Mouse (Mus musculus) midbrain, embryonic 12.5 days (tissue): ENCODE measurements around the gene Rapsn. TPM values are rescaled to one million over a fixed set of nuclear protein-coding genes. Genes with fewer than 3 reads are reported as not detected.

Experiments used
- ATAC-seq: fragments of 200-750 bp; cut with Nextera tagmentation; 2 replicates; pipeline ENCODE4 v1.8.0; 2017; ENCODE audit warnings: low read depth, moderate TSS enrichment, moderate library complexity; ENCODE audit not compliant: low FRiP score
- H3K27ac ChIP-seq: fragments of 300-500 bp; sonication (generic); replicated peaks from 2 replicates; pipeline ENCODE4 v1.5.1; 2016; ENCODE audit warnings: mild to moderate bottlenecking
- H3K27me3 ChIP-seq: fragments of 300-500 bp; sonication (generic); 2 replicates; pipeline ENCODE4 v1.6.1; 2016; ENCODE audit warnings: mild to moderate bottlenecking
- H3K36me3 ChIP-seq: fragments of 300-500 bp; sonication (generic); 2 replicates; pipeline ENCODE4 v1.6.1; 2016
- H3K4me1 ChIP-seq: fragments of 300-500 bp; sonication (generic); 2 replicates; pipeline ENCODE4 v1.6.1; 2016
- H3K4me2 ChIP-seq: fragments of 300-500 bp; sonication (generic); replicated peaks from 2 replicates; pipeline ENCODE4 v1.6.1; 2016; ENCODE audit warnings: mild to moderate bottlenecking, moderate library complexity
- H3K4me3 ChIP-seq: fragments of 300-500 bp; sonication (generic); 2 replicates; pipeline ENCODE4 v1.5.1; 2016; ENCODE audit warnings: mild to moderate bottlenecking
- H3K9ac ChIP-seq: fragments of 300-500 bp; sonication (generic); replicated peaks from 2 replicates; pipeline ENCODE4 v1.6.1; 2016; ENCODE audit warnings: mild to moderate bottlenecking, moderate library complexity
- H3K9me3 ChIP-seq: fragments of 300-500 bp; sonication (generic); 2 replicates; pipeline ENCODE4 v1.6.1; 2016; ENCODE audit warnings: mild to moderate bottlenecking
- WGBS: fragments of 180-500 bp; shearing (Covaris S2); methylation state at CpG from one replicate; pipeline ENCODE4 v1.1.7; 2016; 5-methylcytosine and 5-hydroxymethylcytosine counted together
- polyA plus RNA-seq: library from polyadenylated mRNA; unstranded; fragments of >200 nt; fragmentation: Nextera tagmentation; extraction: Ambion mirVana; gene quantifications from 2 replicates; pipeline ENCODE4 v1.2.1, GENCODE M21; 2016

Rapsn gene
- polyA plus RNA-seq, 1 experiment from 2014 or later = 0.94 TPM

DNA sequence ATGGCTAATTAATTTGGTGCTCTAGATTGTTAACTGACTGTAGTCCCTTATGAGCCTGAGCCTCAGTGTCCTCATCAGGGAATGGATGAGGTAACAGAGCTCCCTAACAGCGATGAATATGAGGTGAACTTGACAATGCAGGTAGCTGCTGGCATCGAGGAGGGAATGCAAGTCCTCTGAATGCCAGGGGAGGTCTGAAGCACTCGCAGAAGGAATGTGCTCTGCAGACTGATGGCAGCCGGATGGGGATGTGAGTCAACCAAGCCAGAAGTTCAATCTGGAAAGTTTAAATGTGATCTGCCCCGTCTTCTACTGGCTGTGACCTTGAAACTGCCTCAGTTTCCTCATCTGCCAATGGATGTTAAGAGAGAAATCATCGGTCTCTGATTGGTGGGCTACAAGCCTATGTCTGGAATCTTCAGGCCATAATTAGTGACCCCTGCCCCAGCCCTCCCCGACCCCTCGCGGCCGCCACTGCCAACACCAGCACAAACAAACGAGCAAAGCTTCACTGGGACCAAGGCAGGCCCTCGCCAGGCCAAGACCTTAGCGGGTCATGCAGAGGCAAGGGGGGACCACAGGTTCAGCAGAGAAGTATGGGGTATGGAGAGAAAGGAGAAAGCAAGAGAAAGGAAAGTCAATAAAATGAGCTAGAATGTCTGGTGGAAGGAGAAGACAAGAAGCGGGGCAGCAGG is 34.0 kb downstream of the Rapsn start:
- WGBS = 10% methylated on average over 14 of the region's 14 CpGs
- H3K4me1 ChIP-seq = peaks cover 22% of the 10 kb centered on the region
- no peaks in the 10 kb centered on the region for H3K9me3 ChIP-seq
- peaks cover 13% of the 10 kb centered on the region for H3K36me3 ChIP-seq
- ATAC-seq = no peak
- H3K27me3 ChIP-seq = no peaks in the 10 kb centered on the region
- peak overlapping the region; percentile 76 for H3K9ac ChIP-seq
- peak overlapping the region; percentile 82 for H3K4me2 ChIP-seq
- peak overlapping the region; percentile 76 for H3K27ac ChIP-seq
- peak overlapping the region; percentile 75 for H3K4me3 ChIP-seq

DNA sequence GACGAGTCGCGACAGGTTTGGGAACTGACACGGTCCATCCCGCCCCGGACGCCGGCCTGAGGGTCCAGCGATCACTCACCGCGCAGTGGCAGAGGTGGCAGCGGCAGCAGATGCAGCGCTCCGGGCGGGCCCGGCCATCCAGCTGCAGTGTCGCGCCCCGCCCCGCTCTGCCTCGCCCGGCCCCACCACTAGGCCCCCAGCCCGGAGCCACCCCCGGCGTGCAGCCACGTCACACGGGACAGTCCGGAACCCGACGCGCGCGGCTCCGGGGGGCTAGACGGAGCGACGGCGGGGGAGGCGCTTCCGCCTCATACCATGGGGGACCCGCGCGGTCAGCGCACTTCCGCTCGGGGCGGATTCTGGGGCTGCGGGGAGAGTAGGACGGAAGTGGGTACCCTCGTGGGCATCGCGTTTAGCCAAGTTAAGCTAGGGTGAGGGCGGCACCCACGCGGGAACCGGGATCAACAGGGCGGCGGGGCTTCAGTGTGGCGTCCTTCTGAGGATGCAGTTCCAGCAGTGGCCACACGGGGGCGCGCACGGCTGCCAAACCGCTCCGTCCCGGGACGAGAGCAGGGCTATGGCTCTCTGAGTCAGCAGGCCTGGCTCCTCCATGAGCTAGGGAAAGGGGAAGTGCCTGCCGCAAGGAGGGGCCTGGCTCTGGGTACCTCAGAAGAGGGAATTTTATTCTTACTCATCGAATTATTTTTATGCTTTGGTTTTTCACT is 34.8 kb downstream of the Rapsn start, which contains the start of gene Slc39a13:
Gene Slc39a13 (minus strand): TSS at position 342 of the 725 bp plus-strand sequence.
- no peaks in the 10 kb centered on the region for H3K27me3 ChIP-seq
- peaks cover 22% of the 10 kb centered on the region for H3K4me1 ChIP-seq
- peak within 1 kb of the TSS; percentile 76 for H3K27ac ChIP-seq
- WGBS = 1% methylated on average over 63 of the region's 69 CpGs
- H3K4me3 ChIP-seq = peak within 1 kb of the TSS; percentile 75
- peak within 1 kb of the TSS; percentile 76 for H3K9ac ChIP-seq
- peak; percentile 96 for ATAC-seq
- H3K36me3 ChIP-seq = 0 out of 2 replicates have a peak, but pooled peaks cover 9% of the 10 kb centered on the region
- no peaks in the 10 kb centered on the region for H3K9me3 ChIP-seq
- H3K4me2 ChIP-seq = peak within 1 kb of the TSS; percentile 82

DNA sequence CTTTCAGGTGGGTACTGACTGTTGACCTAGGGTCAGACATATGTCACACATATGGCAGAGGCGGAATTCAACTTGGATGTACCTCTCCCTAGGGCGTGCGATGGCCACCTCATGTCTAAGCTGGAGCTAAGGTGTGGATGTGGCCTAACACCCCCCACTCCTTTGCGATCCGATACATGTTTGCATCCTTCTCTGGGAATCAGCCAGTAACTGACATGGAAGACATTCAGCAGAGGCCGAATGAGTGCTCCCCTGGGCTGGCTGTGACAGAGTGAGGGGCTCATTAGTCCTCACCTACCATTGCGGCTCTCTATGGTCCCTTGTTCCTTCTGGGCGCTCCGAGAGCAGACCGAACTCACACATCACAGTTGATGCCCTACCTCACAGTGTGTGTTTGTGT is 35.6 kb downstream of the Rapsn start:
- 88% methylated on average over 10 of the region's 10 CpGs for WGBS

DNA sequence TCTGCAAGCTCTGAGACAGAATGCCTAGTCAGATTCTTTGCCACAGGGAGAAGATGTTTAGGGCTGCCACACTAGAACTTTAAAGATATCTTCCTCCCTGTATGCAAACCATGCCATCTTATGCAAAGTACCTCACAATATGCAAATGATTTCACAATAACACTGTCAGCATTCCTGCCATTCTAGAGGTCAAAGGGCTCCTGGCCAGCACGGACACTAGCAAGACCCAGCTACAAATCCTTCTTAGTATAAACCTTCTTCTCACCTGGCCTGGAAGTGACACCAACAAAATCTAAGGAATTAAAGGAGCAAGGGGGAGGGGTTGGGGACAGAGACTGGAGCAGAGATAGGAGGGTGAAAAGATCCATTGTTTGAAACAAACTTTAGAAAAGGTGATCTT is 36.7 kb downstream of the Rapsn start:
- no peaks in the 10 kb centered on the region for H3K9me3 ChIP-seq
- 44% methylated on average over 1 of the region's 1 CpGs for WGBS
- ATAC-seq = no peak

More for the DNA sequence above, 35.6 kb downstream of the Rapsn start:
- 0 out of 2 replicates have a peak, but pooled peaks have one; percentile 3 for ATAC-seq
- H3K27me3 ChIP-seq = no peaks in the 10 kb centered on the region
- peaks cover 22% of the 10 kb centered on the region for H3K4me1 ChIP-seq
- H3K9me3 ChIP-seq = no peaks in the 10 kb centered on the region
- H3K36me3 ChIP-seq = 0 out of 2 replicates have a peak, but pooled peaks cover 9% of the 10 kb centered on the region
- peak overlapping the region; percentile 75 for H3K4me3 ChIP-seq
- peak overlapping the region; percentile 76 for H3K27ac ChIP-seq
- H3K9ac ChIP-seq = peak overlapping the region; percentile 76
- H3K4me2 ChIP-seq = peak overlapping the region; percentile 82

DNA sequence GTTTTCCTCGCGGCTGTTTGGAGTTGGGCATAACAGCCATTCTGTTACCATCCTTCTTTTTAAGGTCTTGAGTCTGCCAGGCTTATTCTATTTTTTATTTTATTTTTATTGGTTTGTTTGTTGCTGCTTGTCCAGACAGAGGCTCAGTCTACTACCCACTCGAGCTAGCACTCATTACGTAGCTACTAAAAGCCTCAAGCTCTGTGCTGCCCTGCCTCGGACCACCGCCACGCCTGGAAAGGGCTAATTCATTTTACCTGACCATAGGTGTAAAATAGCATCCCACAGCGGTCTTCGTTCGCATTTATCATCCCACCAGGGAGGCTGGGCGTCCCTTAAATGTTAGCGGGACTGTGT is 42.5 kb downstream of the Rapsn start:
- peak overlapping the region; percentile 65; the same call in 1 of the 2 replicates for H3K9ac ChIP-seq
- H3K9me3 ChIP-seq = no peaks in the 10 kb centered on the region
- H3K36me3 ChIP-seq = no peaks in the 10 kb centered on the region
- no peak for ATAC-seq
- peaks cover 15% of the 10 kb centered on the region for H3K4me1 ChIP-seq
- no peaks in the 10 kb centered on the region; the same call in 1 of the 2 replicates for H3K27me3 ChIP-seq
- H3K4me2 ChIP-seq = peak overlapping the region; percentile 90
- H3K27ac ChIP-seq = 0 out of 2 replicates have a peak overlapping the region, but pooled peaks have one; percentile 44
- H3K4me3 ChIP-seq = peak overlapping the region; percentile 50
- 17% methylated on average over 12 of the region's 12 CpGs for WGBS

More for the DNA sequence above, 36.7 kb downstream of the Rapsn start:
- H3K36me3 ChIP-seq = 0 out of 2 replicates have a peak, but pooled peaks cover 2% of the 10 kb centered on the region
- no peak overlapping the region for H3K4me3 ChIP-seq
- H3K27ac ChIP-seq = no peak overlapping the region
- no peak overlapping the region for H3K4me2 ChIP-seq
- H3K9ac ChIP-seq = no peak overlapping the region
- no peaks in the 10 kb centered on the region for H3K27me3 ChIP-seq
- H3K4me1 ChIP-seq = peaks cover 22% of the 10 kb centered on the region

DNA sequence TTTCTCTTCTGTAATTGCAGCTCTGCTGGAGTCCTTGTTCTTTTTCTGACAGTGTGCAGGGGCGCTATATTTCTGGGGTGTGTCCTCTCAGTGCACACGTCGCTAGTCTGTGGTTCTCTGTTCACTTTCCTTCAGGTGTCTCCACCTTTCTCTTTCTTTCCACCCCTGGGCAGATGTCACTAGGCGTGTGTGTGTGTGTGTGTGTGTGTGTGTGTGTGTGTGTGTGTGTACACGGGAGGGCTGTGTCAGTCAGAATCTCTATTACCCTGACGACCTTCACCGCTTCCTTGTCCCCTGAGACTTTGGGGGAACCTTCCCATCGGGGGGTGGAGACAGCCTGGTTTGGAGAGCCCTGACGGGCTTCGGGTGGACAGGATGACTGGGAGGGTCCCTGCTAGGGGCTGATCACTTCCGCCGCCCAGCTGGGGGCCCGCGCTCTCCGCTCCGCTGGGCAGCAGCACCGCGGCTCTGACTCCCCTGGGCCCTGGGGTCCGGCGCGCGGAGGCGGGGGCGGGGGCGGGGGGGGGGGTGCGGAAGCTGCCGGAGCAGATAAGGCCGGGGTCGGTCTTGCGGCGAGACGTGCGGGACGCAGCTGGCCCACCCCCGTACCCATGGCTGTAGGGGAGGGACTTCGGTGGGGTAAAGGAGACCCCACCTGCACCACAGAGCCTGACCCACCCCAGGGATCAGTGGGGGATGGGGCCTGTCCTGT is 43.0 kb downstream of the Rapsn start:
- Histone ChIP-seq H3K36me3 (no peaks in the 10 kb centered on the region), H3K4me1 (peaks cover 15% of the 10 kb centered on the region), H3K9ac (peak overlapping the region; percentile 65), H3K9me3 (no peaks in the 10 kb centered on the region), H3K27me3 (no peaks in the 10 kb centered on the region; the same call in 1 of the 2 replicates), H3K27ac (peak overlapping the region; percentile 44; the same call in 1 of the 2 replicates), H3K4me3 (peak overlapping the region; percentile 50), H3K4me2 (peak overlapping the region; percentile 90)
- ATAC-seq = peak; percentile 84
- WGBS = 2% methylated on average over 18 of the region's 36 CpGs

DNA sequence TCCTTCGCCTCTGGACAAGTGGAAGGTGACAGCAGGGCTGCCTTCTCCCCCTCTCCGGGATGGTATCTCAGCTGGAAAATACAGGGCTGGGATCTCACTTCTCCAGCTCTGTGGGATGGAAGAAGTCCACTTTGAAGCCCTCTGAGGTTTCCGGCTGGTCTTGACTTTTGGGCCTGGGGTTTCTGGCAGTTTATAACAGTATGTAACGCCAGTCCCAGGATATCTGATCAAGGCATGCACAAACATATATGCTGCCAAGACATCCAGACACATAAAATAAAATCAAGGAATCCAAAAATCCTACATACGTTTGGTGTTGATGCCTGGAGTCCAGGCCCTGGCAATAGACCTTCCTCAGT is 43.6 kb downstream of the Rapsn start:
- 29% methylated on average over 5 of the region's 5 CpGs for WGBS
- H3K9ac ChIP-seq = peak overlapping the region; percentile 65
- H3K4me3 ChIP-seq = peak overlapping the region; percentile 50
- peak overlapping the region; percentile 44; the same call in 1 of the 2 replicates for H3K27ac ChIP-seq
- peaks cover 15% of the 10 kb centered on the region for H3K4me1 ChIP-seq
- H3K4me2 ChIP-seq = peak overlapping the region; percentile 90
- H3K36me3 ChIP-seq = no peaks in the 10 kb centered on the region
- H3K27me3 ChIP-seq = no peaks in the 10 kb centered on the region; the same call in 1 of the 2 replicates
- no peak for ATAC-seq
- no peaks in the 10 kb centered on the region for H3K9me3 ChIP-seq

DNA sequence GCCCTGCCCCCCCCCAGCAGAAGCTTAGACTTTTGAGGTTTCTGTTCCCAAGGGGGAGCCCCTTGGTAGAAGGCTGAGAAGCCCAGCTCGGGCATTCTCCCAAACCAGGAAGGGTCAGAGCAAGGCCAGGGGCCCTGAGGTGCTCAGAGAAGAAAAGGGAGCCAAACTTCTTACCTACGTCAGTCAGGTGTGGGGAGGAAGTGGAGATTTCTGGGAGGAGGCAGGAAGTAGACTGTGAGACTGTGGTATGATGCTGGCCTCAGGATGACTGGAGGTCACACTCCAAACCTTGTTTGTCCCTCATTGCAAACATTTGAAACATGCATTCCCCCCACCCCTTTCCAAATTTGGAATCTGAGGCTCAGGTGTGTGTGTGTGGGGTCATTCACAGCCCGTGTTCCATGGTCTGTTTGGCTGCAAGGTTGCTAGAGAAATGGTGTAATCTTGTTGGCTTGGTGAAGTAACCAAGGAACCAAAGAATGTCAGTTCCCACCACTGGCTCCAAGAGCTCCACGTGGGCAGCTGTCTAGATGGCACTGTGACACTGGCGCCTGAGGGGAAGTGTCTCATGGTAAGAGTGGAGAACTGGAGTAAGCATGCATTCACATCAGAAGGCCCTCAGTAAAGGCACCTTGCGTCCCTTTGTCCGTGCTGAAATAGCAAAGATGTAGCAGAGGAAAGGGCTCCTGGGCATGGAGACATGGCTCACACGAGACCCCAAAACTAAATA is 45.5 kb downstream of the Rapsn start:
- ATAC-seq = no peak
- WGBS = 85% methylated on average over 8 of the region's 8 CpGs

DNA sequence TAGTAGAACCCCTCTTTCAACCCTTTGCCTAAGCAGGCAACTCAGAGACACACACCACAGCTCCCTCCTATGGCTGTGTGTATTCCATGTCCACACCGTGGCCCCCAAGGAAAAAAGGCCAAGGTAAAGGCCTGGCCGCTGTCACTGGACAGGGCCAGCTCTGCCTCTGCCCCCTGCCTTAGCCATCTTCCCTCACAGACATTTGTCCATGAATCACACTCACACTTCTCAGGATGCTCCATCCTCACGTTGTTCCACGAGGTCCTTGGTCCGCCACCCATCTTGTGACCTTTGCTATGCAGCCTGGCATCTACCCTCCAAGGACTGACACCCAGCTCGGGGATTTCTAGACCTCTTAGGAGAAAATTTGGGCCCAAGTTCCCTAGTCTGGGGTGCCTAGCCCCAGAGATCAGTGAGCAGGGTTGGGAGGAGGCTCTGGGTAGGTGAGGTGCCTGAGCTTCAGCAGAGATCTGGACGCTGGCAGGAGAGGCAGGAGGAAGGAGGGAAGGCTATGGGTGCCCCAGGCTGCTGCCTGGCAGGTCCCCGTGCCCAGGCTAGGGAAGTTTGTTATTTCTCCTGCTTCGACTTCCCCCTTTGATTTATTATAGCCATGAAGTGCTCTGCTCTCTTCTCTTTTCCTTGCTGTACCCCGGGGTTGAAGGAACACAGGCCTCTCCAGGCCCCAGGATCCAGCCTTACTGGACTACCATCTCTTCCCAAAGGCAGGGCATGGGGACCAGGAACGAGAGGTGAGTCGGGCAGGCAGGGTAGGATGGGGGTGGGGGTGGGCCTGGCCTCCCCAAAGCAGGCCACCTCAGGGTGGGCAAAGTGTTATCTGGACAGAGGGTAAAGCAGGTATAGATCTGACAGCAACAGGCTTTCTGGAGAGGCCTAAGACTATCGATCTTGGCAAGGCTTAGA is 46.6 kb downstream of the Rapsn start, which contains the start of gene Spi1:
Gene Spi1 (plus strand): TSS at position 616 of the 921 bp plus-strand sequence.
- Histone ChIP-seq H3K4me2 (no peak within 1 kb of the TSS), H3K36me3 (no peaks in the 10 kb centered on the region), H3K9ac (no peak within 1 kb of the TSS), H3K4me1 (peaks cover 15% of the 10 kb centered on the region), H3K27me3 (peaks cover 5% of the 10 kb centered on the region; the same call in 1 of the 2 replicates), H3K27ac (no peak within 1 kb of the TSS), H3K9me3 (no peaks in the 10 kb centered on the region), H3K4me3 (no peak within 1 kb of the TSS)
- ATAC-seq = no peak
- 88% methylated on average over 13 of the region's 13 CpGs for WGBS

More for the DNA sequence above, 45.5 kb downstream of the Rapsn start:
- Histone ChIP-seq H3K27ac (no peak overlapping the region), H3K9me3 (no peaks in the 10 kb centered on the region), H3K9ac (no peak overlapping the region), H3K4me1 (peaks cover 15% of the 10 kb centered on the region), H3K4me2 (no peak overlapping the region), H3K27me3 (no peaks in the 10 kb centered on the region; the same call in 1 of the 2 replicates), H3K36me3 (no peaks in the 10 kb centered on the region), H3K4me3 (no peak overlapping the region)

DNA sequence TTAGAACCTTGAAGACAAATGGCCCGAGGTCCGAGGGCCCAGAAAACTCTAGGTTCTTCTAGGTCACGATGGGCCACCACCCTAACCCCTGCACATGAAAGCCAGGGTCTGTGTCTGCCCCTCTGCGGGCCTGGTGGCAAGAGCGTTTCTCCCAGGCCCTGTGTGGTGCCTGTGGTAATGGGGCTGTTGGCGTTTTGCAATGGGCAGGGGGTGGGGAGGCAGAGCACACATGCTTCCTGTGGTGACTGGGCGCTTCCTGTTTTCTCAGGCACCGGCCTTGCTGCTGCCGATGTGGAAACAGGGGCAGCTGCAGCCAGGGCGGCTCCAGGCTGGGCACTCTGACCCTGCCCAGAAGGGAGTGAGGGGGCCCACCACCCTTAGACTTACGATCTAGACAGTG is 47.4 kb downstream of the Rapsn start:
- ATAC-seq = no peak
- no peak overlapping the region for H3K27ac ChIP-seq

More for the DNA sequence above, 47.4 kb downstream of the Rapsn start:
- Histone ChIP-seq H3K4me2 (no peak overlapping the region), H3K9ac (no peak overlapping the region), H3K36me3 (no peaks in the 10 kb centered on the region), H3K27me3 (peaks cover 5% of the 10 kb centered on the region; the same call in 1 of the 2 replicates), H3K4me3 (no peak overlapping the region), H3K4me1 (peaks cover 14% of the 10 kb centered on the region), H3K9me3 (no peaks in the 10 kb centered on the region)
- WGBS = 74% methylated on average over 11 of the region's 11 CpGs
